Mouse (Mus musculus) left cerebral cortex, postnatal 10 days (tissue): Measurements from ENCODE around the gene Fosl1. TPM values are rescaled to one million over a fixed set of nuclear protein-coding genes. Genes with fewer than 3 reads are reported as not detected.

ENCODE experiments used
- DNase-seq, 2 experiments: peaks; one replicate each; pipeline ENCODE4 v3.0.0; 2021 to 2022; ENCODE audit warnings: low spot score in 2 of 2, mixed read lengths in 1 of 2; ENCODE audit errors: extremely low spot score in 1 of 2
- intact Hi-C: fragments of 180-260 bp; cut with DNase I; formaldehyde crosslinking; loops from one replicate; pipeline ENCODE4 v1.15.1; 2025
- total RNA-seq, 2 experiments: library from RNA; stranded (reverse); gene quantifications; 2 replicates each; pipeline ENCODE4 v1.2.3; 2021

Fosl1 gene
- total RNA-seq, 2 experiments from 2014 or later = not detected

DNA sequence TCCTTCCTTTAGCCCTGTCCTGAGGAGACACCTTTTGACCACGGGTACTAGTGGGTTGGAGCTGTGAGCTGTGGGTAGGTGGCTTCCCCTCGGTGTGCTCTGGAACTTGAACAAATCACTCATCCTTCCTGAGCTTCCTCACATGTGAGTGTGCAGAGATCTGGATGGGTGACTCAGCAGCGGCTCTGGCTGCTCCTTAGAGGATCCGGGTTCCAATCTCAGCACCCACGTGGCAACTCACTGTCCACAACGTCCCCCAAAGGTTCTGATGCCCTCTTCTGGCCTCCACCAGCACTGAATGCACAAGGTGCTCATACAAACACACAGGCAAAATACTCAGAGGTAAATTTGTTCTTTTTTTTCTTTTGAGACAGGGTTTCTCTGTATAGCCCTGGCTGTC is 4.4 kb downstream of the Fosl1 start:
- intact Hi-C loops = no loop called here
- no peak for DNase-seq

DNA sequence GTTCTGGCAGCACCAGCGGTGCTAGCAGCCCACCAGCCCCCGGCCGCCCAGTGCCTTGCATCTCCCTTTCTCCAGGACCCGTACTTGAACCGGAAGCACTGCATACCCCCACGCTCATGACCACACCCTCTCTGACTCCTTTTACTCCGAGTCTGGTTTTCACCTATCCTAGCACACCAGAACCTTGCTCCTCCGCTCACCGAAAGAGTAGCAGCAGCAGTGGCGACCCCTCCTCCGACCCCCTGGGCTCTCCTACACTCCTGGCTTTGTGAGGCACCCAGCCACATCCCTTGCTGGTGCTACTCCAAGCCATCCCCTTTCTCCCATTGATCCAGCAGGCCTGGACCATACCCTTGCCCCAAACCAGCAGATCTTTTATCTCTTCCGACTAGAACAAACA is 7.7 kb downstream of the Fosl1 start:
- DNase-seq = peak in 1 of 2 experiments; percentile 41
- intact Hi-C loops = no loop called here

DNA sequence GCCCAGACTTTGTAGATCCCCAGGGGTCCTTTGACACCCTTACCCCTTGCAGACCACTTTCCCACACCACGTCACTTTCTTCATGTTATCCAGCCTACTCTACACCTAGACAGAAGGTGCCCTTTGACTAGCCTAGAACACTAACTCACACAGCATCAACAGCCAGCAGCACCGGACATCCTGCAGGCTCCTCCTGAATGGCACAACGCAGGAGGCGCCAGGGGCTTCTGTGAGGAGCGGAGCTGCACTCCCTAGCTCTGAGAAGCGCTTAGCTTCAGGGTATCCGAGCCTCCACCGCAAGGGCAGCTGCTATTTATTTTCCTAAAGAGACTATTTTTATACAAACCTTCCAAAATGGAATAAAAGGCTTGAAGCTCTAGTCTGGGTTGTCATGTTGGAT is 8.2 kb downstream of the Fosl1 start:
- intact Hi-C loops = no loop called here
- peak in 1 of 2 experiments; percentile 55 for DNase-seq

DNA sequence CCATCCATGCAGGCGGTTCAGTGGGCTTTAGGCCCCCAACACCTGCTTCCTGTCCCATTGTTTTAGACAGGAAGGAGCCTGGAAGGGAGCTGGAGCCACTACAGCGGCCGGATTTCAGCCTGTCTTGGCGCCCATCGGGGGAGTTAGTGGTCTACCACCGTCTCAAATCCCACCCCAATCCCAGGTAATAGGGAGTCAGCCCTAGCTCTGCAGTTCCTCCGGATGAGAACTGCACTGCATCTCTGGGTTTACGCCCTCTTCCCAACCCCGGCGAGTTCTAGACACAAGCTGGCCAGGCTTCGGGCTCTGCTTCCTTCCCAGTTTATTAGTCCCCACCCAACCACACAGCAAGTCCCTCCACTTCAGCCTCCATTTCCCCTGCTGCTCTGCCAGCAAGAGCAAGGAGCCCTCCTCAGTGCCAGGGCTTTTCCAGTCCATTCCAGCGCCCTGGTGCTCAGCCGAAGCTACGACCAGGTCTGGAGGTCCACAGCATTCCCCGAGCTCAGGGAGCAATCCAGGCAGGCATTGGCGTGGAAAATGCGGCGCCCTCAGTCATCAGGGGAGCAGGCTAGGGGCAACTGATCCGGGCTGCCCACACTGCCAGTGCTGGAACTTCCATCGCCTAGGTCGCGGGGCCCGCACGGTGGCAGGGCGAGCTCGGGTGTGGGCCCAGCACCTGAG is 9.0 kb downstream of the Fosl1 start:
- intact Hi-C loops = no loop called here
- DNase-seq = peak in 1 of 2 experiments; percentile 74

DNA sequence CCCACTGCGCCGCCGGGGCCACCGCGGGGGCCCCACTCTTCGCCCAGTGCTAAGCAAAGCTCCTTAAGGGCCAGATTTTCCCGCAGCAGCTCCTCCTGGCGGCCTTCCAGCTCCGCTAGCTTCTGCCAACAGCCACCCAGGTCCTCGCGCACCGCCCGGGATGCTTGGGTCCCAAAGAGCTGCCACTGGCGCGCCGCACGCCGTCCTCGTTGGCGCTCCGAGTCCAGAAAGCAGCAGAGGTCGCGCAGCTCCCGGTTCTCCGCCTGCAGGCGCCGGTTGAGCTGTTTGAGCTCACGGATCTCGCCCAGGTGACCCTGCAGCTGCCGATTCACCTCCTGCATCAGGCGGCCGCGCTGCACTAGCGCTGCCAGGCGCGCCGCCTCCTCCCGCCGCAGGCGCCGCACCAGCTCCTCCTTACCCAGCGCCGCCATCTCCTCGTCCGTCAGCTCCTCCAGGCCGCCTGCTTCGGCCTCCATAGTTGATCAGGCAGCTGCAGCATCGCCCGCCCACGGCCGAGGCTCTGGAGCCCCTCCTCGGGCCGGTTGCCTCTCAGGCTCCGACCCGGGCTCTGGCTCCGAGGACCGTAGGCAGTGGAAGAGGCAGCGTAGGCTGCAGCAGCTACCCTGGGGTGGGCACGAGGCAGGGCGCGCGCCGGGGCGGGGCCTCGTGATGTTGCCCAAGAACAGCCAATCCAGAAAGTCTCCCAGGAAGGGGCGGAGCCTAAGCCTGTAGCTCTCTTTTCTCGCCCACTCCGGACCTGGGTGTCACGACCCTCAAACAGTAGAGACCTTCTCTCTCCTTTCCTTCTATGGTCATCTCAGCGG is 9.8 kb downstream of the Fosl1 start:
- DNase-seq = peak; percentile 93 to 99
- intact Hi-C loops = no loop called here

DNA sequence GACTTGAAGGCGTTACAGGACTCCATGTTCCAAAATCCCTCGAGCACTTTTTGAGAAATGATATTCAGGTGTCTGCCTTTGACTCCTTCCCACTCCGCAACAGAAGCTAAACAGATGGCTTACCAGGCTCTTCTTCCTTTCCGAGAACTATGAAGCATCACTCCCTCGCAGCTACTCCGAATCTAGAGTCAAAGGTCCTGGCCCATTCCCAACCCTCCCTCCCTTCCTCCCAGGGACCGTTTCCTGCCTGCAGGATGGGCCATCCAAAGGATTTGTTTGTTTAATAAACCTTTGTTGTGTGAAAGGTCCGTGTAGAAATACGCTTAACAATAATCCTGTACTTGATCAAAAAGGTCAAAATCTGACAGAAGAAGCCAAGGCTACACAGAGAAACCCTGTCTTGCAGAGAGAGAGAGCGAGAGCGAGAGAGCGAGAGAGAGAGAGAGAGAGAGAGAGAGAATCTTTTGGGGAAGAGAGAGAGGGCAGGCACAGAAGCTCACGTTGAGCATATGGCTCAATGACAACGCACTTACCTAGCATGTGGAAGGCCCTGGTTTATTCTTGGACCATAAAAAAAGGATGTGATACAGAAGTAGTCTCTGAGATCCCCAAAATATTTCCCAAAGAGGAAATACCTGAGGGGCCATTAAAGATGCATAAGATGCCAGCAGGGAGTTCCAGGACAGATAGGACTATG is 10.5 kb downstream of the Fosl1 start, which contains the start of gene Ccdc85b:
Gene Ccdc85b, minus strand, starts transcription at position 149 of the 697 bp plus-strand sequence.
- peak in 1 of 2 experiments; percentile 58 for DNase-seq
- intact Hi-C loops = no loop called here

DNA sequence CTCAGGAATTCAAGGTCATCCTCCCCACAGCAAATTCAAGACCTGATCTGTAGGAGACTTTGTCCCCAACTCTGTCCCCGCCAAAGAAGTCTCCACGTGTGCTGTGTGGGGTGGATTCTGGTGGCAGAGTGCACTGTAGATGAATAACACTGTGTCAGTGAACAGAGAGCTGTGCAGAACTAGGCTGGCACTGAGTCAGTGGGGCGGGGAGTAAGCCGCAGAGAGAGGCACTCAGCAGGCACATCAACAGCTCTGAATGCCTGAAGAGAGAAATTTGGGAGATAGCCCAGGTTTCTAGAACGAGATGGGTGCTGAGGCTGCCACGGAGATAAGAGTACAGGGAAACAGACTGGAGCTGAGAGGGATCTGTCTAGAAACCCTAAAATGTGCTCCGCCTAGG is 11.7 kb downstream of the Fosl1 start:
- intact Hi-C loops = no loop called here
- peak in 1 of 2 experiments; percentile 56 for DNase-seq

DNA sequence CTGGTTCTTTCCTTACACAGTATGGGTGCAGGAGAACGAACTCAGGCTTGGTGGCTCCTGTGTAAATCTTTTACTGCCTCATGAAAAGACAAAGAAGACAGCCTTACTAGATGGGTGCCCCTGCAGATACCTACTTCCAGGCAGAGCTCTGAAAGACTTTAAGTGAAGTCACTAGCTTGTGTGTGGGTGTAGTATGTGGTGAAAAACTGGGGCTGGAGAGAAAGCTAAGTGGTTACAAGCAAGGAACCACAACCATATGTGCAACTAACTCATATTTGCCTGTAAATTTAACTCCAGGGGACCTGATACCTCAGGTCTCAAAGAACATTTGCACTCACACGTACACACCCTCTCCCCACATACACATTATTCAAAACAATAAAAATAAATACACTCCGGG is 12.5 kb downstream of the Fosl1 start:
- no peak for DNase-seq
- intact Hi-C loops = no loop called here

DNA sequence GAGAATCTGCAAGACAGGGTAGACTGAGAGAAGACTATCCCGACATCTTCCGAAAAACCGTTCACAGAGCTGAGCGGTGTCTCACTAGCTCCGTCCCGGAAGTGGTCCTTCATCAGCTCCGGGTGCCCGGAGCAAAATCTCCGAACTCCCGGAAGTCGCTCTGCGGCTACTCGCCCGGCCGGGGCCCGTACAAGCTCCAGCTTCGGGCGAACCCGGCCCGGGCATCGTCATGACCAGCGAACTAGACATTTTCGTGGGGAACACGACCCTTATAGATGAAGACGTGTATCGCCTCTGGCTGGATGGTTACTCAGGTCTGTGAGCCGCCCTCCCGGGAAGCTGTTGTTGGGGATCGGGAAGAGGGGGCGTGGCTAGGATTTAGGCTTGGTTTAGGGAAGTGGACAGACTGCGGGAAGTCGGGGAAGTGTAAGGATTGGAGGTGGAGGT is 13.1 kb downstream of the Fosl1 start, which contains the start of gene Fibp:
Gene Fibp, plus strand, starts transcription at position 151 of the 447 bp plus-strand sequence.
- intact Hi-C loops = no loop called here
- peak; percentile 88 to 92 for DNase-seq

DNA sequence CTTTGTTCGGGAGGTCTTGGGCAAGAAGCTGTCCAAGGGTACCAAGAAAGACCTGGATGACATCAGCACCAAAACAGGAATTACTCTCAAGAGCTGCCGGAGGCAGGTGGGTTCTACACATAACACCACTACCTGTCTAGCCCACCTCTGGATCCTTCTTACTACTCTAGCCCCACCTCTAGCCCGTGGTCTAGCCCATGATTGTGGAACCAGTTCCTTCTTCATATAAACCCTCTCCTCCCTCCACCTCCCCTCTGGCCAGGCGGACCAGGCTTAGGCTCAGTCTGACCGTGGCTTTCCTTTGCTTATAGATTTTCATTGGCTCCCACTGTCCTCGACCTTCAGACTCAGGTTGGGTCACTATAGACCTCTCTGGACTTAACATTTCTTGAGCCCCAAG is 14.1 kb downstream of the Fosl1 start:
- DNase-seq = no peak
- intact Hi-C loops = no loop called here

DNA sequence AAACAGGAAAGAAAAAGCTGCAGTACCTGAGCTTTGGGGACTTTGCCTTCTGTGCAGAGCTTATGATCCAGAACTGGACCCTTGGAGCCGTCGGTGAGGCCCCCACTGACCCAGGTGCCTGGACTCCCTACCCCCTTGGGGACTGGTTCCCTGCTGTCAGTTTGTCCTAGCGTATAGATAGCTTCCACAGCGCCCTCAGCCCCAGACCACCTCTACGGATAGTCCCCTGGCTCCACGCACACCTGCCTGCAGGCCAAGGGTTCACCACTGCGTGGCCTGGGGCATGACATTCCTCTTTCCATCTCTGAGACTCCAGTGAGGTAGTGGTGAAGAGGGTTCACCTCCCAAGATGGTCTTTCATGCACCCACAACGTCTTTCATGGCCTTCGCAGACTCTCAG is 15.9 kb downstream of the Fosl1 start:
- intact Hi-C loops = no loop called here

DNA sequence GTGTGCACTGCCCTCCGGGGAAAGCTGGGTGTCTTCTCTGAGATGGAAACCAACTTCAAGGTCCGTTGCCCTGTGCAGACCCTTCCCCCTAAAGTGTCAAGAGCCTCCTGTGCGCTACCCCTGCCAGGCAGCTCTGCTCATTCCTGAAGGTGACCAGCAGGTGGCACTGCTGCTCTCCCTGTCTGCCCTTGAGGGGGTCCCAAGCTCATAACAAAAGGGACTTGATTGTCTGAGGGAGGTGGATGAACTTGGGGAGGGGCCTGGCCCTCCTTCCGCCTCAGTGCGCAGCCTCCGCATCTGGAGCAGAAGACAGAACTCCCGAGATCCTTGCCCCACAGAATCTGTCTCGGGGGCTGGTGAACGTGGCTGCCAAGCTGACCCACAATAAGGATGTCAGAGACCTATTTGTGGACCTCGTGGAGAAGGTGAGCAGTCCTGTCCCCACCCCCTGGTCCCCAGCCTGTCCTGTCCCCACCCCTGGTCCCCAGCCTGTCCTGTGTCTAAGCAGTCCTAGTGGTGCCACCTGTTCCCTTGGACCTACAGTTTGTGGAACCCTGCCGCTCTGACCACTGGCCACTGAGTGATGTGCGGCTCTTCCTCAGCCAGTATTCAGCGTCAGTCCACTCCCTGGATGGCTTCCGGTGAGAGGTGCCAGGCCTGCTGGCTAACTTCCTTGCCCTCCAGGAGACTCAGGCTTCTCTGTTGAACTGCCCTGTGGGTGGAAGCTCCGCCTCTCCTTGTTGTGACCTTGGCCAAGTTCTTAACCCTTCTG is 16.6 kb downstream of the Fosl1 start:
- intact Hi-C loops = no loop called here
- DNase-seq = peak in 1 of 2 experiments; percentile 79

More for the DNA sequence above, 15.9 kb downstream of the Fosl1 start:
- DNase-seq = peak in 1 of 2 experiments; percentile 21

DNA sequence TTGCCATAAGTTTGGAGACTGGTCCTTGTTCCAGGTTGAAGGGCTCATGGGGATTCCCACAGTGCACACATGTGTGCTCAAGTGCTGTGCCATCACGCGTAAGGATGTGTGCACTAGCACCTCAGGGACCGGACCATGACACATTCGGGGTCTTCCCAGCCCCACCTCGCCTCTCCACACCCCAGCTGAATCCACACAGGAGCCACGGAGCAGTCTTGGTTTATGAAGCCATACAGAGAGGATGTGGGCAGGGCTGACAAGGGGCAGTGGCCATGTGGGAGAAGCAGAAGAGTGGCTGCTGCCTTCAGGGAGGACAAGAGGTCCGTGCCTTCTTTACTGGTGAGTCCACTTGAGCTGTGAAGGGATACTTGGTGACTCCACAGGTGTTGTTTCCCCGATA is 17.7 kb downstream of the Fosl1 start:
- intact Hi-C loops = no loop called here
- DNase-seq = no peak

DNA sequence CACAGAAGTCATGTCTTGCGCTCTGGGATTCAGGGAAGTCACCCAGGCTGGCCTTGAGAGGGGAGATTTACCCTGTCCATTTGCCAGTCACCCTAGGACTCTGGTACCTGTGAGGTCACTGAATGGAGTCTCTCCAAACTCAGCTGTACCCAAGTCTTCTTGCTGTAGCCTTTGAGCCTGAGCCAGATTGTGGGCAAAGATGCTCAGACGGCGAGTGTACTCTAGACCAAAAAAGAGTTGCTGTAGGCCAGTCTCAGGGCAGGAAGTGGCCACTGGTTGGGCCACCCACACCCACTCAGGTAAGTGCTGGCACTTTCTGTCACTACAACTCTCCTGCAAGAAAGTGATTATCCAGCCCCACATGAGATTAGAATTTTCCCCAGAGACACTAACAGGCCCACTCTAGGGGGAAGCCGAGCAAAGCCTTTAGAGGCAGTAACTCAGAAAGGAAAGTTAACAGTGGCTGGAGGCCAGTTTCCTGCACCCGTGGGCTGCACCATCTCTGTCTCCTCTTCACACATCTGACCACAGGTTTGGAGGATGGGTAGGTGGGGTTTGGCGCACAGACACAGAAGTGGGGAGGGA is 19.7 kb downstream of the Fosl1 start:
- intact Hi-C loops = no loop called here
- DNase-seq = no peak

DNA sequence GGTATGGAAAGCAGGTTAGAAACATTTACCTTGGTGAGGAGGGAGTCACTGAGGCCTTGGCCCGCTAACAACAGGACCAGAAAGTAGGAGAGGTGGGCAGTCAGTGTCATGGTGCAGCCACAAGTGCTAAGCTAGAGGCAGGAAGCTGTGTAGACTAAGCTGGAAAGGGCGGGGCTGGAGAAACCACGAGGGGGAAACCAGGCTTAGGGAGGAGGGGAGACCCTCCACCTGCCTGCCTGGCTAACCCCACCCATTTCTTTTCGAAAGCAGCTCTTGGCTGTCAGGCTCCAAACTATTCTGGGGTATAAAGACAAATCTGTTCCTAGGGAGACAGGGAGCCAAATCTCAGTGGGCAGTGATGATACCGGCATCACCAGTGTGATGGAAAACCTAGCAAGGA is 21.0 kb downstream of the Fosl1 start, which contains the start of gene Ctsw:
Gene Ctsw, minus strand, starts transcription at position 134 of the 400 bp plus-strand sequence.
- intact Hi-C loops = no loop called here
- DNase-seq = peak in 1 of 2 experiments; percentile 55

DNA sequence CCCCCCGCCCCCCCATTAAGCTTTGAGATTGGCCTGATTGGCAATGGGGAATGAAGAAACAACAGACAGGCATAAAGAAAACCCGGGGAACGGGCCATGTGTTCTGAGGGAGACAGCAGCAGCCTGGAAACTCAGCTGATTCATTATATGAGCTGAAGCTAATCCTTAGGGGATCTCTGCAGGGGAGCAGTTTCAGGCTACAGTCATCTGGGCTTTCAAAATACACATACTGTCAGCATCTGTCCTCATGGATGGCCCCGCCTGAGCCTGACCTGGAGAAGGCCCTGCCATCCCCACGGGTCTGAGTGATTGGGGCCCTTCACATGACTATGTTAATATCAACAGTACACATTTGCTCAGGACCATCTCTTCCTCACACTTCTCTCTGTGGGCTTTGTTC is 24.5 kb downstream of the Fosl1 start:
- intact Hi-C loops = no loop called here
- no peak for DNase-seq

DNA sequence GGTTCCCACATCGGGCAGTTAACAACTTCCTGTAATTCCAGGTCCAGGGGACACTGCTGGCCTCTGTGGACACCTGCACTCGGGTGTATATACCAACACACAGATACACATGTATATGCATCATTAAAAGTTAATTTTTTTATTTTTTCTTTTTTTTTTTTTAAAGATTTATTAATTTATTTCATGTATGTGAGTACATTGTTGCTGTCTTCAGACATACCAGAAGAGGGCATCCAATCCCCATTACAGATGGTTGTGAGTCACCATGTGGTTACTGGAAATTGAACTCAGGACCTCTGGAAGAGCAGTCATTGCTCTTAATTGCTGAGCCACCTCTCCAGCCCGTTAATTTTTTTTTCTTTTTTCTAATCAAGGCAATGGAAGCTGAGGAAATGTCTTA is 25.5 kb downstream of the Fosl1 start:
- intact Hi-C loops = no loop called here
- no peak for DNase-seq

DNA sequence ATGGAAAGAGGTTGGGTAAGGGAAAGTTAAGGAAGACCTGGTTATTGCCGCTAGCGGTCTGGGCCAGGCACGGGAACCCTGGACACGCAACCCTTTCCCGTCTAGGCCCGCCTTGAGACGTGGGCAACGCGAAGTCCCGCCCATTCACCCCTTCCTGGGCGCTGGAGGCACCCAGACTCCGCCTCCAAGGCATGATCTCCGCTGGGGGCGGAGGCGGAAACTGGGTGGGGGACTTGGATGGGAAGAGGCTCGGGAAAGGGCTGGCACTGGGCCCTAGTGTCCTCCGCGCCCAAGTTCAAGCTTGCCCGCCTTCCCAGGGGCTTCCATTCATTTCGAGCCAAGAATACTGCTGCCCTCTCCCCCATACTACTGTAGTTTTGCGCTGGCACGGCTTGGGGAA is 26.4 kb downstream of the Fosl1 start, which contains the start of gene Efemp2:
Gene Efemp2, plus strand, starts transcription at position 235 of the 400 bp plus-strand sequence.
- intact Hi-C loops = no loop called here
- peak in 1 of 2 experiments; percentile 90 for DNase-seq
